Mouse (Mus musculus) heart, adult 18-20 months (tissue): ENCODE data around the gene Scfd1. TPM values are rescaled to one million over a fixed set of nuclear protein-coding genes. Genes with fewer than 3 reads are reported as not detected.

Experiments used
- total RNA-seq, 2 experiments: library from RNA; stranded (reverse); gene quantifications; 2 replicates each; pipeline ENCODE4 v1.2.3; 2021

Scfd1 gene
- total RNA-seq, 2 experiments from 2014 or later = 21.1 to 23.9 TPM

Other genes with a start within 250 kb of the Scfd1 start
- gene G2e3, start 29.4 kb upstream of the Scfd1 start, total RNA-seq = 1 to 10 TPM; 2.2 to 2.8 TPM
- under 1 TPM; 0.20 to 0.44 TPM for gene Coch, start 215.8 kb downstream of the Scfd1 start, total RNA-seq